Mouse (Mus musculus) heart, adult 11 months (tissue): ENCODE measurements around the gene C1qtnf4.
"Not testable (repeated sequence)": the region's sequence is repeated elsewhere in the genome, so short reads cannot be mapped to it uniquely, and the experiment has no call there.

ENCODE experiments used
- DNase-seq: peaks from one replicate; pipeline ENCODE4 v3.0.0; 2022

Gene C1qtnf4

DNA sequence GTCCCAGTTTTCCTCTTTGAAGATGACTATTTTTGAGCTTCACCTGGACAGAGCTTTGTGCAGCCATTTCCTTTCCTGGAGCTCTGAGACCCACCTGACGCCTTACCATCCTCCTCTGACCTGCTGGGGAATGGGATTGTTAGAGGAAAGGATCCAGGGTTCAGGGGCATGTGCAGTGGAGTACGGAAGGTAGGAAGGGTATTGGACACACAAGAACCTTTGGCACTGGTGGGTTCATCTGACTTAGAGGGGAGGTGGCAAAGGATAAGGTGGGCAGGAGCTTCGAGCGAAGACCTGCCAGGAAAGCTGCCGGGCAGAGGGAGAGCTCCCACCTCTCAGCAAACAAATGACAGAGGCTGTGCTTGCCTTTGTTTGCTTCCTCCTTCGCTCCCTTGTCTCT lies 776 bp downstream of the C1qtnf4 start:
- no peak for DNase-seq

DNA sequence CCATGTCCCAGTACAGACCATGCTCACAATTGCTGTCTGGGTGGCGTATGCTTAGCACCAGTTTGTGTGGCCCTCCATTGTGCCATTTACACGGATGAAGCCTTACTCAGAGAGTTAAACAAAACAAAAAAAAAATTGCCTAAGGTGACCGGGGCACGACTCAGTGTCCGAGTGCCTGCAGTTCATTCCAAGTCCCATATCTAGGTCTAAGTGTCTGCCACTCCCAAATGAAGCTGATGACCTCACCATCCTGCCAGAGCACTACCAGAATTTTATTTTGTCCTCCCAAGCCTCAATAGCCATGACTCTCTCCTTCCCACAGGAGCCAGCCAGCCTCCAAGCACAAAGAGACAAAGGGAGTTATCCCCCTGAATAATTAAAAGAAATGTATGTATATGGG lies 2.0 kb downstream of the C1qtnf4 start:
- DNase-seq: no peak

DNA sequence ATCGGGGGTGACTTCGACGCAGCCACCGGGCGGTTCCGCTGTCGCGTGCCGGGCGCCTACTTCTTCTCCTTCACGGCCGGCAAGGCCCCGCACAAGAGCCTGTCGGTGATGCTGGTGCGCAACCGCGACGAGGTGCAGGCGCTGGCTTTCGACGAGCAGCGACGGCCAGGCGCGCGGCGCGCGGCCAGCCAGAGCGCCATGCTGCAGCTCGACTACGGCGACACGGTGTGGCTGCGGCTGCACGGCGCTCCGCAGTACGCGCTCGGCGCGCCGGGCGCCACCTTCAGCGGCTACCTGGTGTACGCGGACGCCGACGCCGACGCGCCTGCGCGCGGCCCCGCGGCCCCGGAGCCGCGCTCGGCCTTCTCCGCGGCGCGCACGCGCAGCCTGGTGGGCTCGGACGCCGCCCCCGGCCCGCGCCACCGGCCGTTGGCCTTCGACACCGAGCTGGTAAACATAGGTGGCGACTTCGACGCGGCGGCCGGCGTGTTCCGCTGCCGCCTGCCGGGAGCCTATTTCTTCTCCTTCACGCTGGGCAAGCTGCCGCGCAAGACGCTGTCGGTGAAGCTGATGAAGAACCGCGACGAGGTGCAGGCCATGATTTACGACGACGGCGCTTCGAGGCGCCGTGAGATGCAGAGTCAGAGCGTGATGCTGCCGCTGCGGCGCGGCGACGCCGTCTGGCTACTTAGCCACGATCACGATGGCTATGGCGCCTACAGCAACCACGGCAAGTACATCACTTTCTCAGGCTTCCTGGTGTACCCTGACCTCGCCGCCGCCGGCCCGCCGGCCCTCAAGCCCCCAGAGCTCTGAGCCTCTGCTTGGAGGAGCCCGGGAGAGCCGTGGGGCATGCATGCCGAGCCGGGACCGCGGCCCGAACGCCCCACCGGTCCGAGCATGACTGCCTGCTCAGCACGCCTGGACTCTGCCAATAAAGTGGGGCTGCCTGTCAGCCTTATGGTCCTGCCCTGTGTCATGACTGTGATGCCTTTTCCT lies 4.2 kb downstream of the C1qtnf4 start:
- DNase-seq: peak; percentile 92

DNA sequence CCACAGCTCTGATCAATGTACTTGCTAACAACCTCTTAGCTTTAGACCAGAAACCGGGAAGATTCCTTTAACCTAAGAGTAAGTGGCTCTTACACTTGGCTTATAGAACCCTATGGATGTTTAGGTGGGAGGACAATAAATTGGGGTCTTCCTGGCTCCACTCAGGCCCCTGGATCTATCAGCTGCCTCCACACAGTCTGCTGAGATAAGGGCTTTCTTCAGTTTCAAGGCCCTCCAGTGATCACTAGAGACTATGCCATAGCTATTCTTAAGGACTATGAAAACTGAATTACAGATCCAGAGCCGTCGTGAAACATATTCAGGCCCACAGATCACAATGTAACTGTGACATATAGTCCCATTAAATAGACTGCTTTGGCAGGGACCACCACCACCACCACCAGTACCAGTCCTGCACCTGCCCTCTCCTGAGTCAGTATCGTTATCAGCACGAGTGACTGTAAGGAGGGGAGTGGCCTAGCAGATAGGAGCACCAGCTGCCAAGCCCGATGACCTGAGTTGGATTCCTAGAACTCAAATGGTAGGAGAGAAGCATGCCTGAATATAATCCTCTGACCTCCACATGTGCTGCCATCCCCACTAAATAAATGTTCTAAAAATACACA lies 8.1 kb downstream of the C1qtnf4 start:
- no peak for DNase-seq

DNA sequence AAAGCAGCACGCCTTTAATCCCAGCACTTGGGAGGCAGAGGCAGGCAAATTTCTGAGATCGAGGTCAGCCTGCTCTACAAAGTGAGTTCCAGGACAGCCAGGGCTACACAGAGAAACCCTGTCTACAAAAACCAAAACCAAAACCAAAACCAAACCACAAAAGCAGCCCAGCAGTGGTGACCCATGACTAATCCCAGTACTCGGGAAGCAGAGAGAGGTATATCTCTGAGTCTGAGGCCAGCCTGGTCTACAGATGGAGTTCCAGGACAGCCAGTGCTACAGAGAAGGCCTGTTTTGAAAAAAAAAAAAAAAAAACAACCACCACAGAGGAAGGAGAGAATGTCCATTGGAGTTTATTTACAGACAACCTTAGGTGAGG lies 8.6 kb downstream of the C1qtnf4 start:
- not testable (repeated sequence) for DNase-seq

DNA sequence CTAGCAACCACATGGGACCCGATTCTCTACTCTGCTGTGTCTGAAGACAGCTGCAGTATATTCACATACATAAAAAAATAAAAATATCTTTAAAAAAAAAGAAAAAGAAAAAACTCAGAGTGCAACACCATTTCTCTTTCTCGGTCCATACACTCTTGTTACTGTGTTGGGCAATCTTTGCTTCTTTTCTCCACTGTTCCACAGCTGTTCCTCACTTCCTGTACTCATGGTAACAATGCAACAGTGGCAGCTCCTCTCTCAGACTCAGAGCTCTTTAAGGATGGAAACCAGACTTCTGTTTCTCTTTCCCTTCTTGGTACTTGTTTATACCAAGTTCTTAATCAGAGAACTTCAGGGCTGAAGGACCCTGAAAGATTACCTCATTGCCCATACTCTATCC lies 17.7 kb downstream of the C1qtnf4 start:
- no peak for DNase-seq

DNA sequence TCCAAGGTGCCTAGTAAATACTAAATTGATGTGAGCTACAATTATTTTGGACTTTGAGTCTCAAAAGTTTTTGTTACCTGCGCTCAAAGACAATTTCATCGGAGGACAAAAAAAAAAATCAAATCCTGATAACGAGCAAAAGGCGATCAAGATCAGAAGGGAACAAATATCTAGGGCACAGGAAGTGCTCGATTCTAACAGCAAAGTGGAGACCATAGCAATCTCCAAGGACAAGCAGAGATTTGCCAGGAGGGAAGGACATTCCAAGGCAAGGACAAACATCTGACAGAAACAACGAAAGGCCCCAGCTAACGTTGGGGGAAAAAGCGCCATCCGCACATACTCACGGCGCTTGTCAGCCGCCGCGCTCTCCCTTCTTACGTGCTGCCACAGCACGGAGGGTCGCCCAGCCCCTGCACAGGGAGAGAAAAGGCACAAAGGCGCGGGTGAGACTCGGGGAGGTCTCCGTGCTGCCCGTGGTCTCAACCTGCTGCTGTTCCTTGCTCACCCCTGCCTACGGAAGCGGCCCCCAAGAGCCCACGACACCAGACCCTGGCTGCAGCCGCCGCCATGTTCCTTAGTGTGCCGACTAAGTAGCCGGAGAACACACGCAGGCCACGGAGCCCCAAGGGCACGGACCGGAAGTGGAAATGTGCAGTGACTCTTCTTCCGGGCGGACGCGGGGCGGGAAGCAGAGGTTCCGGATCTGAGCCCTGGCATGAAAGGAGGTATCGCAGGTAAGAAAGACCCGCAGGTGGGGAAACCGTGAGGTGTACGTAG lies 18.6 kb downstream of the C1qtnf4 start, which contains the start of the genes Kbtbd4 and Ndufs3:
Kbtbd4 (plus strand) TSS at position 665 of the 780 bp plus-strand sequence.
Ndufs3 (minus strand) TSS at position 752 of the 780 bp plus-strand sequence.
- peak; percentile 98 for DNase-seq

DNA sequence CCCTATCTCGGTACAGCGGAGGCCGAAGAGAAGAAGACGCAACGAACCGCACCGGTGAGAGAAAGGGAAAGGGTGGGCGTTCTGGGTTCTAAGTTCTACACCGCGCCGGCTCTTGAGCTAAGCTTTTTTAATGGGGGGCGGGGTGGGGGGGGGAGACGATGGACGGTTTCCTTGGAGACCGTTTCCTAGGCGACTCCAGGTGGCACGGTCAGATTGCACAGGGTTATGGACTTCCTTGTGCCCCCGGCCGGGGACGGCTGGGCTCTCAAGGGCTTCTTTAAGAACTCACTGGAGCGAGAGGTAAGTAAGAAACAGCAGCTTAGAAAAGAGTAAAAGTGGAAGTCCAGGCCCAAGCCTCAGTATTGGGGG lies 19.2 kb downstream of the C1qtnf4 start:
- DNase-seq: no peak

DNA sequence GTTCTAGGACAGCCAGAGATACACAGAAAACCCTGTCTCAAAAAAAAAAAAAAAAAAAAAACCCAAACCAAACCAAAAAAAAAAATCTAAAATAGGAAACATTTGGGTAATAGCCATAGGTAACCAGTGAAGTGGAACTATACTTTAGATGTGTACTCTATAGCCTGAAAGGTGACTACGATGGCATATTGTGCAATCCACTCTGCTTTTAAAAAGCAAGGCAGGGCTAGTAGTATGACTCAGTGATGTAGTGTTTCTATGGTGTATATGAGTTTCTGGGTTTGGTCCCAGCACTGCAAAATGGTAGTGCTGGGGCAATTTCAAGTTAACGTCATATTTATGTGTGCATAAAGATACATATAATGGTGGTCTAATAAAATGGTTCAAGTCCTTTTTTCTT lies 21.1 kb downstream of the C1qtnf4 start:
- DNase-seq: no peak

DNA sequence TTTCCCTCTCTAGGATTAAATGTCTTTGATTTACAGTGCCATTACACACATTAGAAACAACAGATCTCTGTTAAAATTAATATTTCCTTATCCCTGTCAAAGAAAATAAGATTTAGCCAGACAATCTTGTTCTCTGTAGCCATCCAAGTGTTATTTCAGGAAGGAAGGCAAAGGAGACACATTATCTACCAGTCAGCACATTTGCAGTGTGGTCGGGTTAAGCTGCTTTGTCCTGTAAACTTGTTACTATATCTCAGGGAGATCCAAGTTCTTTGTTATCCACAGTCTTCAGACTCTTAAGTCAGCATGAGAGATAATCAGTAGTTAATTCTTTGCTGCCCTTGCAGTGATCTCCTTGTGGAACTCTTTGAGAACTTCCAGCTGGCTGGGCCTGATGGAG lies 25.2 kb downstream of the C1qtnf4 start:
- DNase-seq: no peak

DNA sequence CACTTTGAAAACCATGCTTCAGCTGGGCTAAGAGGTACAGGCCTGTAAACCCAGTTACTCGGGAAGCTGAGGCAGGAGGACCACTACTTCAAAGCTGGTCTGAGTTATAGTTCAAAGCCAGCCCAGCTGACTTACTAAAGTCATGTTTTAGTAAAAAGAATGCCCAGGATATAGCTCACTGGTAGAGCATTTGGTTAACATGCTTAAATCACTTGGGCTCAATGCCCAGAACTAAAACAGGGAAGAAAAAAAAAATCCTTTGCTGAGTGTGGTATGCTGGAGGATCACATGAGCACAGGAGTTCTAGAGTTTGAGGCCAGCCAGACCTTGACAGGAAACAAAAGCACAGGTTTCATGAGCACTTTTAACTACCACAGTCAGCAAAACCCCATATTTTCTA lies 26.0 kb downstream of the C1qtnf4 start:
- no peak for DNase-seq

DNA sequence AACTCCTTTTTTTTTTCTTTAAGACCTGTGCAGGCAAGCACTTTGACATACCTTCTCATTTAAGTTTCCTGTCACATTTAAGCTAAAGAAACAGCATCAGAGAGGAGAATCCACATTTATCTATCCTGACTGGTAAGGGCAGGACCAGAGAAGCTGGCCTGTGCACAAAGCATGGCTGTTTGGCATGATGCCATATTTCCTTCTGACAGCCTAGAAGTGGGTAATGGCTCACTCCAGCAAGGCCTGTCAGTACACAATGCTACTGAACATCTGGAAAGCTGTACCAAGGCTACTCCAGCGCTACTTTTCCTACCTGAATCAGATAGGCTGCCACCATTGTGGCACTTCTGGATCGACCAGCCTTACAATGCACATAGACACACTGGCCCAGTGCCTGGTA lies 28.0 kb downstream of the C1qtnf4 start:
- DNase-seq: no peak

DNA sequence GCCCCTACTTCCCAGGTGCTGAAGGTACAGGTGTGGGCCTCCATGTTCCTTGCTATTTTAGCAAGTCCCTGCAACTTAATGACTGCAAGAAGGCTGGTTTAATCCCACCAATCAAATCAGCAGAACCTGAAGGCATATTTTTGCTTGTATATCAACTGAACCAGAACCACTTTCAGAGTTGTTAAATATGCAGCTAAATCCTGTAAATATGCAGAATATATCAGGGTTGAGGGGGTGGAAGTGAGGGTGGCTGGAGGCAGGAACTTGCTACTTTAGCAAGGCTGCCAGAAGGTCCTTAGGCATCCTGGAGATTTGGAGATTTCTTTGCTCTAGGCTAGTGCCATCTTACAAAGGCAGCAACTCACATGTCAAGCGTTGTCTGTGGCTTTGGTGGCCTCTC lies 29.9 kb downstream of the C1qtnf4 start:
- no peak for DNase-seq

DNA sequence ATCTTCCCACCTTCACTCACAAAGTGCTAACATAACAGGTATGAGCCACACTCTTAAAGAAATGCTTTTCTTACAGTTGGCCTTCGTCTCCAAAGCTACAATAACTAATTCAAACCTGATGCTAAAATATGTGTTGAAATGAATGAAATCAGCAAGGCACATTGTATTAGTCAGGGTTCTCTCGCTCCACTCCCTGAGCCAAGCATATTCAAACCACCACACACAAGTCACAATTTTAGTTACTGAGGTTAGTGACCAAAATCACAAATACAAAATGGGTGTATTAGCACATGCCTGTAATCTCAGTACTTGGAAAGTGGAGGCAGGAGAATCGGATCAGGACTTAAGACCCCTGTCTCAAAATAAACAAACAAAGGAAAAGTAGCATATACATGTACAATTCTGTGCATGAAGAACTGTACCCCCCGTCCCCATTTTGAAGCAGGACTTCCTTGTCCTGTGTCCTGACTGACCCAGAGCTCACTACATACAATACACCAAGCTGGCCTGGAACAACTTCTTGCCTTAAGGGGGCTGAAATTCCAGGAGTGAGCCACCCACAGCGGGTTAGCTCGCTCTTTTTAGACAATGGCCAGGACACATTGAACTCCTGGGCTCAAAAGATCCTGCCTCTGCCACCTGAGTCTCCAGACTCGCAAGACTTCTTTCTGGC lies 31.0 kb downstream of the C1qtnf4 start:
- DNase-seq: no peak

DNA sequence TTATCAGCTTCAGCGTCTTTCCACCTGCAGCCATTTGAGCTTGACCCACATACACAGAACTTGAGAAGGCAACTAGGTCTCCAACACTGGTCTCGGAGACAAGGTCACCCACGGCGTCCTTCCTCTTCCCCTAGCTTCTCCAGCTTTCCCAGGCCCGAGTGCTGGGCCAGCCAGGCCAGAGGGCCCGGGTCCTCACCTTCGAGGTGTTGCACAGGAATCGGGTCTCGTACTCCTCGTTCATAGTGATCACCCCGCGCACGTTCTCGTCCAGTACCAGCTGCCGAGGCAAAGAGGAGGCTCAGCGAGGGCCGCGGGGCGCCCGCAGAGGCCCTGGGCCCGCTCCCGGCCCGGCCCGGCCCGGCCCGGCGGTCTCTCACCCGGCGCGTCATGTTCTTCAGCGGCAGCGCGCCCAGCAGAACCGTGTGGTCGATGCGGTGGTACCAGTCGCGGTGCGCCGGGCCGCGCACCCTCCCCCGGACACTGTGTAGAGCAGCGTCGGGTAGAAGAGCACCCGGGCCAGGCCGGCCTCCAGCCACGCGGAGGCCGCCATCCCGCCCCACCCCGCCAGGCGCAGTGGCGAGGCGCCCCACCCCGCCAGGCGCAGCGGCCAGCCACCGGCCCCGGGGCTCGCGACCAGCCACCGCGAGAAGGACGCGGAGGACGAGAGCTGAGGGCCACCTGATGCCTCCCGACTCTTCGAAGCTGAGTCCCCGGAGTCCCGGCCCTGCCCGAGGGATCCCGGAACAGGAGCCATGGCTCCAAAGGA lies 31.8 kb downstream of the C1qtnf4 start:
- DNase-seq: peak; percentile 98

DNA sequence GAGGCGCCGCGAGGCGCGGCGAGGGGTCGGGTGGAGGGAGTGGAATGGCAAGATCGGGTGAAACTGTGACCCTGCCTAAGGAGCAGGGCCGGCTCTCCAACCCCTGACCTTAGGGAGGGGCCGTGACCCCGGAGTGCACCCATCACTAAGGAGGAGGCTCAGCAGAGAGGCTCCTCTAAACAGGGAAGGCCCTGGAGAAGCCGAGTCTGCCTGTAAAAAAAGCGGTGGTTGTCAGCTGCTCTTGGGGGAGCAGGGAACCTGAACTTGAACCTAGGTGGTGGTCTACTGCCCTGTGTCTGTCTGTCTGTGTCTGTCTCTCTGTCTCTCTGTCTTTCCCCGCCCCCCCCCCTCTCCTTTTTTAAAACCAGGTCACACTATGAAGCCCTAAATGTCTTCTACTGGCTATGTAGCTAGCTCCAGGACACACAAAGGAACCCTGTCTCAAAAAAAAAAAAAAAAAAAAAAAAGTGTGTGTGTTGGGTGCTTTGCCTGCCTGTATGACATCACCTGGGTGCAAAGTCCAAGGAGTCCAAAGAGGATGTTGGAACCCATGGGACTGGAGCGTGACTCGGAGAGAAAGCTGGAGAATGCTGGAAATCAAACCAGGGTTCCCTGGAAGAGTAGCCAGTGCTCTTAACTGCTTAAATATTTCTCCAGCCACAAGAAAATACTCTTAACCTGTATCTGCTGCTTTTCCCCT lies 32.5 kb downstream of the C1qtnf4 start:
- DNase-seq: no peak

DNA sequence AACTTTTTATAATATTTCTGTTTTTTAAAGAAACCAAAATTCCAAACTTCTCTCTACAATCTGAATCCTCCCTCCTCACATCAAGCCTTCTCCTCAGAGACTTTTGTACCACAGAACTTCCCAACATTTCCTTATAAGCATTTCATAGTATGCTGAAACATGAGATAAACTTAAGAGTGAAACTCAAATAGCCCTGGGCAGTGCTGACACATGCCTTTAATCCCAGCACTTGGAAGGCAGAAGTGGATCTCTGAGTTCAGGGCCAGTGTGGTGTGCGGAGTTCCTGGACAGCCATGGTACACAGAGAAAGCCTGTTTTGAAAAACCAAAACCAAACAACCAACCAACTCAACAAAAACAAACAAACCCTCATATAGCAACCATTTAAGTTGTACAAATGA lies 35.5 kb downstream of the C1qtnf4 start:
- DNase-seq: no peak

DNA sequence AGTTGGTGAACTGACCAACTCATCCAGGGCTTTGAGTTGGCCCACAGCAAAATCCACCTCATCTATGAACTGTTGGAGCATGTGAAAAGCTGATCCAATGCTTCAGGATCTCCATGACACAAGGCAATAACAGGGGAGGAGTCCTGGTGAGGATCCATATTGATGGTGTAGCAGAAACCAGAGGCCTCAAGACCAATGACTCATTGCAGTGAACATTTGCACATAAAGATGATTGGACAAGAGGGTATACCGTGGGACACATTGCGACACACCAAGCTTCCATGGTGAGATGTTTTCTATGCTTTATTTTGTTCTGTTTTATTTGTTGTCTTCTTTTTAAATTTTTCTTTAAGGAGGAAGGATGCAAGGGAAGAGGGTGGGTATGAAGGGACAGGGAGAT lies 37.0 kb downstream of the C1qtnf4 start:
- DNase-seq: no peak

DNA sequence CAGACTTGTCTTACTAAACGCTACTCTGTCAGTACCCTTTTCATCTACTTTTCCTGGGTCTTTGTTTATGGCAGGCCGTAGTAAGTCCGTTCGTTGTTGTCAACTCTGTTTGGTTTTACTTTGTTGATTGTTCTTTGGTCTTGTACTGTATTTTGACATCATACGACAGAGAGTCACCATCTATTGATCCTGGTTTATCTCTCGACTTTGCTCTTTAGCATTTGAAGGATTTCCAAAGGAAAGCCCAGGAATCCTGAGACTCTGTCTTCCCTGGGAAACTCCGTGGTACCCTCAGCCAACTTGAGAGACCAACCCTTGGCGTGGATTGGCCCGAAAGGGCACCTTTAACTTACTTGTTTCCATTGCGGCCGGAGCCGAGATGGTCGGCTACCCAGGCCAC lies 42.9 kb downstream of the C1qtnf4 start:
- no peak for DNase-seq

DNA sequence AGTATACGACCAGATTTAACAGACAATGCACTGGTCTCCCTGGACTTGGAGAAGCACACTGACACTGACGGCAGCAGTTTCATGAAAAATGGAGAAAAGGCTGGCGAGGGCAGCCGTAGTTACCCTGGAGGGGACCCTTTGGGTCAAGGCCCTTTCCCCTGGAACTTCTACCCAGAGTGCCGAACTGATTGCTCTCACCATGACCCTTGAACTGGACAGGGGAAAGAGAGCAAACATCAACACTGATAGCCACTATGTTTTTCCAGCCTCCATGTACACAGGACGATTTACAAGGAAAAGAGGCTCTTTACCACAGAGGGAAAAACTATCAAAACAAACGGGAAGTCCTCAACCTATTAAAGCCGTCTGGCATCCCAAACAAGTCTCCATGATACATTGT lies 46.2 kb downstream of the C1qtnf4 start:
- DNase-seq: no peak

DNA sequence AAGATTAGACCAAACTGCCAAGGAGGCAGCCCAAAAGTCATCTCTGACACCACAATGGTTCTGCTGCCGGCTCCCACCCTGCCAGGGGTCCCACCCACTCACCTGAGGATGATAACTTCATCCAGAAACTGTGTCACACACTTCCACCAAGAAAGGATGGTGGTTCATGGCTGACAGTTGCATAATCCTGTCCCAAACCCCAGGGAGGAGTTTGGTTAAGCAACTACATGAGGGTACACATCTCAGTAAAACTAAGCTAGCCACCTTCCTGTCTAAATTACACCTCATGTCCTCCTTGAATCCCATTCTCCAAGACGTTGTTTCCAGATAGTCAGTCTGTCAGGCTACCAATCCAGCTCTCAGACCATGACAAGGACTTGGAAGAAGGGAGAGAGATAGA lies 46.6 kb downstream of the C1qtnf4 start:
- no peak for DNase-seq
